Mouse (Mus musculus): ENCODE results near the gene Krt42. TPM values are rescaled to one million over a fixed set of nuclear protein-coding genes. Genes with fewer than 3 reads are reported as not detected.
A peak's percentile ranks its signal among the peaks of the same experiment; 100 is the strongest.
"Not testable (repeated sequence)": the region's sequence is repeated elsewhere in the genome, so short reads cannot be mapped to it uniquely, and the experiment has no call there.

The Krt42 gene
- total RNA-seq (2022): not detected

DNA sequence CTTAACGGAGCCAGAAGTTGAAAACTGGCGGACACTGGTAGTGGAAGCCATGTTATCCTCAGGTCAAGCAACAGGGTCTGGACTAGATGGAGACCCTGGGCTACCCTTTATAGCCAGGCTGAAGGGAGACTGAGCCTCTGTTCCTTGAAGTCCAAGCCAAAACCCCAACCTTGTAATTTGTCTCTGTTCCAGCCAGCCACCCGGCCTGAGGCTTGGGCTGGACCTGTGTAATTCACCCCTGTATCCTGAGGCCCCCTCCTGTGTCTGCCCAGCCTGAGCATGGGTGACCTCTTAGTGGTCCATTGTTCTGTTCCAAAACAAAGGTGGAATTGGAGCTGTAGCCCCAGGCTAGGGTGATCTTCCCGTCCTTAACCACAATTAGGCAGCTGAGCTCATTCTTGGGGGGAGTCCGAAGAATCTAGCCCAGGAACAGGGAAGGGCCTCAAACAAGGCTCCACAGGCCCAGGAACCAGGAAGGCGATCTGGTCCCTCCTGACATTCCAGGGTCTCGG lies at the start of gene Krt42:
Krt42 (minus strand) TSS at position 51 of the 512 bp plus-strand sequence.
- DNase-seq (ENCODE audit: low spot score): no peak

DNA sequence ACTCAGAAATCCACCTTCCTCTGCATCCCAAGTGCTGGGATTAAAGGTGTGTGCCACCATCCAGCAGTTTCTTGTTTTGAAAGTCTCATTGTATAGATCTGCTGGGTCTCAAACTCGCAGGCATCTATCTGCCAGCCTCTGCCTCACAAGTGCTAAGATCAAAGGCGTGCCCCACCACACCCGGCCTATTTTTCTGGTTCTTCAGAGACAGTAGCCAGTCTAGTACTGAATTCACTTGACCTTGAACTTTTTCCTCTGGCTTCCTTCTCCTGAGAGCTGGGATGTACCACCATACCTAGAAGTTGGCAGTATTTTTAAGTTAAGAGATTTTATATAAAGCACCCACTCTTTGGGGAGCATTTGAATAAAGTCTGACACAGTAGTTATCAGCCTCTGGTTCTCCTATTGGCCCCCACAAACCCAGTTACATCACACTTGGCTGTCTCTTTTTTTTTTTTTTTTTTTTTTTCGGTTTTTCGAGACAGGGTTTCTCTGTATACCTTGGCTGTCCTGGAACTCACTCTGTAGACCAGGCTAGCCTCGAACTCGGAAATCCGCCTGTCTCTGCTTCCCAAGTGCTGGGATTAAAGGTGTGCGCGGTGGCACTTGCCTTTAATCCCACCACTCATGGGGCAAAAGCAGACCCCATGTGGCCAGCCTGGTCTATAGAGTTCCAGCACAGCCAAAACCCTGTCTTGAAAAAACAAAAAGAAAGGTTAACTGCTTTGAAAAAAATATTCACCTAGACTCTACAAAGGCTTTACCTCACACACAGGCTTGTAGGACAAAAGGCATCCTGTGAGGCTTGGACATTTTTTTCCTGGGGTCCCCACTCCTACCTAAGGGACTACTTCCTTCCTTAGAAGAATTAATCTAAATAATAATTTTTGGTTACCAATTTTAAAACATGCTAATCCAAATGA lies 49.1 kb upstream of the Krt42 start:
- no peak for DNase-seq (ENCODE audit: low spot score)

DNA sequence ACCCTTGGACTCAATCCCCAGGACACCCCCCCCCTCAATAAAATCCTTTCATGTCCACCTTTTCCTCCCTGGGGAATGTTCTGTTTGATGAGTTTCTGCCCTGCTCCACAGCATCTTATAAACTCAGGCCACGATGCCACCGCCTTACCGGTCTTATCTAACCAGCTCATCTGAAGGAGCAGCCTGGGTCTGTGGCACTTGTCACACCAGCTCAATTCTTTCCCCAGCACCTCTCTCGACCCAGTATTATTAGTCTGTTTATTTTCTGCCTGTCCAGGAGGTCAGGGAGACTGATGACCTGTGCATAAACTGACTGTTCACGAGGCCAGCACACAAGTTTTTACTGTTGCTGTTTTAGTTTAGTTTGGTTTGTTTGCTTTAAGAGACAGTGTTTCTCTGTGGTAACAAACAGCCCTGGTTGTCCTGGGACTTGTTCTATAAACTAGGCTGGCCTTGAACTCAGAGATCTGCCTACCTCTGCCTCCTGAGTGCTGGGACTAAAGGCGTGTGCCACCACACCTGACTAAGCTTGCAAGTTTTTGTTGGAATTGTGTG lies 48.2 kb upstream of the Krt42 start:
- no peak for DNase-seq (ENCODE audit: low spot score)

DNA sequence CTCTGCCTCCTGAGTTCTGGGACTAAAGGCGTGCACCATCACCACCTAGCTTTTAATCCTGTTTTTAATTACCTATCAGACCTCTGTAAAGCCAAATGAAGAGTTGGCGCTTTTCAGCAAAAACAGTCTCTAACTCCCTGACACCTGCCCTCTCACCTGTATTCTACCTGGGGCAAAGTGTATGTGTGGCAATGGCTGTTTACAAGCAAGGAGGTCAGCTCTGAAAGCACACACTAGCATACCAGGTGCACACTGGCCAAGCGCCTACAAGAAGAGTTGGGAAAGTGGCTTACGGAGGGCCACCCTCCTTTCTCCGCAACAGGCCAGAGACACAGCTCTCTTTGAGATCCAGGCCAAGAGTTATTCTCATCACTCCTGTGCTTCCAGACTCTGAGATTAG lies 45.8 kb upstream of the Krt42 start:
- no peak for DNase-seq (ENCODE audit: low spot score)

DNA sequence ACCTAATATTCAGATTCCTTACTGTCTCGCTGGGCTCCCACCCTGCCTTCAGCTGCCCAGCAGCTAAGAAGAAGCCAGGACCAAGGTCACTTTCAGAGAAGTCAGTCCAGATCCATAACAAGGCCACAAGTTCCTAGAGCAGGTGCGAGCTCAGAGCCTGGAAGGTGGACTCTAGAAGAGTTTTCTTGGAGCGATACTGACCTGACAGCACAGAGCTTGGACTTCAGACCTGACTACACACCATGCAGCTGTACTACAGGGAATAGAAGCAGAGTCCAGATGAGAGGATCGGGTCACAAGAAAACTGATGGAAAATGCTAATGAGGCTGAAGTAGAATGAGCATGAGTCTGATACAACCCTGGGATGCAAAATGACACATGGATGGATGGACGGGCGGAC lies 43.8 kb upstream of the Krt42 start:
- no peak for DNase-seq (ENCODE audit: low spot score)

DNA sequence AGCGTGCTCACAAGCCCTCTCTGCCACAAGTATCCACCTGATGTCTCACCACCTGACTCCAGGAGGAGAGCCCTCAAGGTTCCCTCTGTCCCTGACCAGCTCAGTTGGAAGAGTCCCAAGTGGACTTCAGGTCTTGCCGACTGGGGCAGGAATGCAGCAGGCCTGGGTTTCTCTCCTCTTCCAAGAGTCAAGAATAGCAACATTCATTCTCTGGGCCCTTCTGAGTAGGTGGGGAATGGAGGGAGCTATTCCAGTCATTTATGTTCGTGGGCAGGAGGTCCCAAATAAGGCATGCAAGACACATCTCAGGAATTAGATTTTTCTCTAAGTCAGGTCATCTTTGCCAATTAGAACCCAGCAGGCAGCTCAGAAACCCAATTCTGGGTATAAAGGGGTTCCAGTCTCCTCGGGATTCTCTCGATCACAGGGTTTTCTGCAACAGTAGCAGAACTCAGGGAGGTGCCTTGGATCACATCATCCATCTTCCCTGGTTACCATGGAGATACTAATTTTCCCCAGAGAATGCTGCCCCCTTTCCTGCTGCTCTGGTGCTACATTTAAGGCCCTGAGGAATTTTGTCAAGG lies 42.5 kb upstream of the Krt42 start:
- no peak for DNase-seq (ENCODE audit: low spot score)

DNA sequence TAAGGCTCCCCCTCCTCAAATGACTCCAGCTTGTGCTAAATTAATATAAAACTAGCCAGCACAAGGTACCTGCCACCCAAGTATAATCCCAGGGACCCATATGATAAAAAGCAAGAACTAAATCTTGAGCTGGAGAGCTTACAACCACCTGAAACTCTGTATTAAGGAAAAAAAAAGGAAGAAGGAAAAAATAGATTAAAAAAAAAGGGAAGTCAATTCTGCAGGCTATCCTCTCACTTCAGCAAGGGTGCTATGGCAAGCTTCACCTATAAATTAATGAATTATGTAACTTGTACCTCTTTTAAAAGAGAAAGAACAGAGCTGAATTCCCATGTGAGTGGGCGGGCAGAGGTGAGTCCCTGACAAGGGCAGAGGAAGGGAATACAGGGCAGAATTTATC lies 42.0 kb upstream of the Krt42 start:
- no peak for DNase-seq (ENCODE audit: low spot score)

DNA sequence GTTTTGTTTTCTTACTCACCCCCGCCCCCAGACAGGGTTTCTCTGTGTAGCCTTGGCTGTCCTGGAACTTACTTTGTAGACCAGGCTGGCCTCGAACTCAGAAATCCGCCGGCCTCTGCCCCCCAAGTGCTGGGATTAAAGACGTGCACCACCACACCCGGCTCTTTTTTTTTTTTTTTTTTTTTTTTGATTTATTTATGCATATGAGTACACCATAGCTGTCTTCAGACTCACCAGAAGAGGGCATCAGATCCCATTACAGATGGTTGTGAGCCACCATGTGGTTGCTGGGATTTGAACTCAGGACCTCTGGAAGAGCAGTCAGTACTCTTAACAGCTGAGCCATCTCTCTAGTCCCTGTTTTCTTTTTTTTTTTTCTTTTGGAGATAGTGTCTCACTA lies 39.0 kb upstream of the Krt42 start:
- not testable (repeated sequence) for DNase-seq (ENCODE audit: low spot score)

DNA sequence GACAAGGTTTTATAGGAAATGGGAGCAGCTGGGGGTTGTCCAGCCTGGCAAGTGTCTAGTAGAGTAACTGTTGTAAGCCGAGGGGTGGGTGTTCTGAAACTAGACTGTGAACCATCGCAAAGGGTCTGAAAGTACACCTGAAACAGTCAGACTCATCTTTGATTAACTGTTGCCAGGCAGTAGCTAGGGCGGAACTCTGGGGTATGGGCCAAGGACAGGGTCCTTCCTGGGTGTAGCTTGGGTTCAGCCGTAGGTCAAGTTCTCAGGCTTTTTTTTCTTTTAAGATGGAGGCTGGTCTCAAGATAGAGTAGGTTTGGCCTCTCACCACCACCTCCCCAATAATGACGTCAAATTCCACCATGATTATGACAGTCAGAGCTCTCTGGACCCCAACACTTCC lies 38.2 kb upstream of the Krt42 start:
- no peak for DNase-seq (ENCODE audit: low spot score)

DNA sequence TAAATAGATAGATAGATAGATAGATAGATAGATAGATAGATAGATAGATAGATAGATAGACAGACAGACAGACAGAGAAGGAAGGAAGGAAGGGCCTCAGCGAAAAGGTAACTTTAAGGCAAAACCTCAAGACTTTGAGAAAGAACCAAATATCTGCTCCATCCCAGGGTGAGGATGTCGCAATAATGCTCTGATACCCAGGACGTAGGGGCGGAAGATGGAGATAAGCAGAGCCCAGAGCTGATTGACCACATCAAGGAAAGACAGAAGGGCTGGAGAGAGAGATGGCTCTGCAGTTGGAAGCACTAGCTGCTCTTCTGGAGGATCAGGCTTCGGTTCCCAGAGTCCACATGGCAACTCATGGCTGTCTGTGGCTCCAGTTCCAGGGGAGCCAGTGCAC lies 31.6 kb upstream of the Krt42 start:
- DNase-seq (ENCODE audit: low spot score): no peak

DNA sequence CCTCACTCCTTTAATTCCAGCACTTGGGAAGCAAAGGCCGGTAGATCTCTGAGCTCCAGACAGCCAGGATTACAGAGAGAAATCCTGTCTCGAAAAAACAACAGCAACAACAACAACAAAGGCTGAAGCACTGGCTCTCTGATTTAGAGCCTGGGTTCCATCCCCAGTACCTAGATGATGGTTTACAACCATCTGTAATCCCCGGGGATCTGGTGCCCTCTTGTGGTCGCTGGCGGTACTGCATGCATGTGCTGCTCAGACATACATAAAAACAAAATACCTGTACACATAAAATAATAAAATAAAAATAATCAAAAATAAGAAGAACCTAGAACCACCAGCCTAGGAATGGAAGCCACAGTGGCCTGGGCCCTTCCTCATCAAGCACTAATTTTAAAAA lies 30.6 kb upstream of the Krt42 start:
- DNase-seq (ENCODE audit: low spot score): no peak

DNA sequence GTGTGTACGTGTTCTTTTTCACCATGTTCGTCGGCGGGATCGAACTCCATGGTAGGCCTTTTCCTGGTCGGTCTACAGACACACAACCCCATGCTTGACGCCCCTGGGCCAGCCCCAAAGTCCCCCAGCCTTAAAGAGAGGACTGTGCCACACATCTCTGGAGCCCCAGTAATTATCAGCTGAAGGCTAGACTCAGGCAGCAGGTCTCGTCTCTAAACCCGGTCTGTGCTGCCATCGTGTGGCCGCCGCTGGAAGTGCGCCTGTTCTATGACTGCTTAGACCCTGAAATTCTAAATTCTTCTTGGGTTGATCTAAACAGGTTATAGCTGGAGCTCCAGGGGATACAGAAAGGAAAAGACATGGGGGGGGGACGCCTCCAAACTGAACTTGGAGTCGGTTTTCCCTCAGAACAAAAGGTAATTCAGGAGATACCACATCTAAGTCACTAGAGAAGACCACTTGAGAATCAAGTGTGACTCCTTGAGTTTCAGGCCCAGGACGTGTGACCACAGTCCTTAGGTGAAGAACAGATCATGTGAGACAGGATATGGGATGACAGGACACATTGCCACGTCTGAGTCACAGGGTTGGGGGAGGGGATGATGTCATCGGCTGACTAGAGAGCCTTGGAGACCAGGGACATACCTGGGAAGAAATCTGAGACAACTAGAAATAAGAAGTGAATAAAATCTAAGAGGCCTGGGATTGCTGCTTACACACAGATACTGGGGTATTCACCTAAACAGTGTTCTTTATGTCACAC lies 28.8 kb upstream of the Krt42 start:
- DNase-seq (ENCODE audit: low spot score): peak; percentile 74

DNA sequence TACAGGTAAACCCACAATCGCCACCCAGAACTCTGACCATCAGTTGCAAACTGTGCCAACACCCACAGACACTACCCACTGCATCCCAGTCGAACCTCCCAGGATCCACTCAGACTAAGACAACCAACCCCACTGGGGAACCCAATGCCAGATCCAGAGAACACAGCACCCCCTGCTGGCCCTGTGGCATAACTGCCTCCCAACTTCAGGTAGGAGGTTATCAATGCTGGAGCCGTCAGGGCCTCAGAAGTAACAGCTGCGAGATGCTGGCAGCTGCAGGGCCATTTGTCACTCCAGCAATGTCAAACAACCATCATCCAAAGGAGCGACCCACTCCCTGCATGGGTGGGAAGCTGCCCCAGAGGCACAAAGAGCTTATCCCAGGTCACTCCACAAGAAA lies 28.1 kb upstream of the Krt42 start:
- DNase-seq (ENCODE audit: low spot score): no peak

DNA sequence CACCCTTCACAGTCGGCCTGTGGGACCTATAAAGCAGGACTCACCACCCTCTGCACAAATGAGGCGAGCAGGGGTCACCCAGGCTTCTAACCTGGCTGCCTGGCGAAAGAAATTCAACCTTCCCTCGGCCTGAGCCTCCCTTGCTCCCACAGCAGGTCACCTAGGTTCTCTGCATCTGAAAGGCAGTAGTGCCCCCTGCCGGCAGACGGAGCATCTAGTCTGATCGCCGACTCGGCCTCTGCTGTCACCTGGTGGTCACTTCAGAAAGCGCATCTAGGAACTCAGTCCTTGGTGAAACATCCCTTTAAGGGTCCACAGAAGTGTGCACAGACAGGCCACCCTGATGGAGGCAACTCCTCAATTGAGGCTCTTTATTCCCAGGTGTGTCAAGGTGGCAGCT lies 25.6 kb upstream of the Krt42 start:
- DNase-seq (ENCODE audit: low spot score): peak; percentile 67

DNA sequence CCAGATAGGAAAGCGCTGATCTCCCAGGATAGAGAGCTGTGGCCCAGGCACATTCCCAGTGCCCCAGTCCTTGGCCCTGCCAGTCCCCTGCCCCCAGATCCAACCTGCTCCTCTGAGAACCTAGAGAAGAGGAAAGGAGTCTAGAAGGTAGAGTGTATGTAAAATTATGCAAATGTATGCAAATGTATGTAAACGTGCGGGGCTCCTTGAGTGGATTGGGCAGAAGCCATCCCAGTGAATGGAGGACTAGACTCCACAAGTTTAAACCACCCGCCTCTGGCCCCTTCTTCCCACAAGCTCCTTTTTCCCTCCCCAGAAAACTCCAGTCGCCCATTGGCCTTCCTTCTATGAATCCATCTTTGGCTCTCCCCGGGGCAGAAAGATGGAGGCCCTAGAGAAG lies 23.2 kb upstream of the Krt42 start:
- DNase-seq (ENCODE audit: low spot score): no peak

DNA sequence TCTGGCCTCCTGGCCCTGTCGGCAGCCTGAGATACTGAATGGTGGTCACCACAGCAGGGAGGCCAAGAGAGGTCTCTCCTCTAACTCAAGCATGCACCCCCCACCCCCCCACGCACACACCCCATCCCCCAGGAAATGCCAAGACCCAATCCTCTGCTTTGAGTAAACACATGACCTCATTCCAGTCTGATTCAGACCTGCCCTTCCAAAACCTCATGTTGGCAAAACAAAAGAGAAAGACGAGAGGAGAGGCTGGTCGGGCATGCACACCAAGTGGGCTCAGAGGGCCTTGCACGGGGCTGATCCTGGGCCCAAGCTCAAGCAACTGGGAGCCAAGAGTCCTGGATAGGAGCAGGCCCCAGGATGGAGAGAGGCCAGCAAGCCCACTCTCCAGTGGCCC lies 20.6 kb upstream of the Krt42 start:
- DNase-seq (ENCODE audit: low spot score): no peak

DNA sequence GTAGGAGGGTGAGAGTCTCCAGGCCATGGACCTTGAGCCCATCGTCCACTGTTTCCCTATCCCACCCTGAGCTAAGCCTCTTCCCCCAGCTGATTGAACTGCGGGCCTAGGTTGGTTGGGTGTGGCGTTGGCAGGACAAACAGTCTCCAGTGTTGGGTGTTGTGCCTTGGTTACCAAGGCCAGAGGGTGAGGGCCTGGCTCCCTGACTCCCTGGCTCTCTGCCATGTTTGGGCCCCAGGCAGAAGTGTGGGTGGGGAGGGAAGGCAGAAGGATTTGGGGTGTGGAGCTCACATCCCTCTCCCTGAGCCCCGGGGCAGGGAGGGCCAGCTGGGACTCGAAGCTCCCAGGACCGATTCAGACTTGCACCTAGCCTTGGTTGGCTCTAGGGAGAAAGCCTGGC lies 19.3 kb upstream of the Krt42 start:
- no peak for DNase-seq (ENCODE audit: low spot score)

DNA sequence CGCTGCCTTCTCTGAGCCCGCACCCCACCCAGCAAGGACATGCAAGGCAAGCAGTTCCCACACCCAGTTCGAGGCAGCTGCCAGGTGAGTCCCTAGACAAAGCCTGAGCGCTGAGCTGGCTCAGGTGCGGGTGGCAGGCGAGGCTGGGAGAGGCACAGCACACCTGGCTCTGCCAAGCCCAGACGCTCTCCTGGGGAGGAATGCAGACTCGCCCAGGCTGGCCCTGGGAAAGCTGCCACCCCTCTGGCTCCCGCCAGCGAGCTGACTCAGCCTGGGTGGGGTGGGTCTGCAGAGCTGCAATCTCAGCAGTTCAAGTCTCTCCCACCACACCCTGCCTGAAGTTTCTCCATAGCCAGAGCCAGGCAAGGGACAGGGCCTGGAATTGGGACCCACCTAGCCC lies 17.4 kb upstream of the Krt42 start:
- DNase-seq (ENCODE audit: low spot score): peak; percentile 53

DNA sequence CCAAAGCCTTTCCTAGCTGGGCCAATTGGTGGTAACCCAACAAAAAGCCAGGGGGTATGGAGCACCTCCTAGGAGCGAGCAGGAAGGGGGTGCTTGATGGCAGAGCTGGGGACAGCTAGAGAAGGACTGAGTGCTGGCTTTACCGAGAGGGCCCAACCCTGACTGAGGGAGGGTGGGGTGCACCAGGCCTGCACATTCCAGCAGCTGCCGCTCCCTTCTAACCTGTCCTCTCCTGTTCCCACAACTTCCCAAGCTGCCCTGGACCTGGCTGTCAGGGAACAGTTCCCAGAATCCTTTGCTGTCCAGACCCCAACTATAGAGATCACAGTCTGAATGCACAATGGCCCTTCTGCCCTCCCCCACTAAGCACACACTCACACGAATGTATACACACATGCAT lies 15.3 kb upstream of the Krt42 start:
- no peak for DNase-seq (ENCODE audit: low spot score)

DNA sequence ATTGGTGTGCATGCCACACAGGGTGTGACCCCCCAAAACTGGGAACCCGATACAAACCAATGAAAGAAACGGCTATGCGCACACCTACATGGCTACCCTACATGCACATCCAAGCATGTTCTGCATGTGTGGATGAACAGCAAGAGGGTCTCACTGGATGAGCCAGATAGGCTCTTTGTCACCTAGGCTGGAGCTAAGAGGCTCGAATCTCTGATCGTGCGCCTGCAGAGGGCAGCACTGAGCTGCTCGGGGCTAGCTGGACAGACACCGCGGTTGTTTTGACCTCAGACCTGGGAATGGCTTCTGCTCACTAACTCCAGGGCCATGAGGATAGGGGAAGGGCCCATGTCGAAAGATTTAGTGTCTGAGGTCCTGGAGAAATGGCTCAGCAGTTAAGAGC lies 12.9 kb upstream of the Krt42 start:
- DNase-seq (ENCODE audit: low spot score): peak; percentile 62

DNA sequence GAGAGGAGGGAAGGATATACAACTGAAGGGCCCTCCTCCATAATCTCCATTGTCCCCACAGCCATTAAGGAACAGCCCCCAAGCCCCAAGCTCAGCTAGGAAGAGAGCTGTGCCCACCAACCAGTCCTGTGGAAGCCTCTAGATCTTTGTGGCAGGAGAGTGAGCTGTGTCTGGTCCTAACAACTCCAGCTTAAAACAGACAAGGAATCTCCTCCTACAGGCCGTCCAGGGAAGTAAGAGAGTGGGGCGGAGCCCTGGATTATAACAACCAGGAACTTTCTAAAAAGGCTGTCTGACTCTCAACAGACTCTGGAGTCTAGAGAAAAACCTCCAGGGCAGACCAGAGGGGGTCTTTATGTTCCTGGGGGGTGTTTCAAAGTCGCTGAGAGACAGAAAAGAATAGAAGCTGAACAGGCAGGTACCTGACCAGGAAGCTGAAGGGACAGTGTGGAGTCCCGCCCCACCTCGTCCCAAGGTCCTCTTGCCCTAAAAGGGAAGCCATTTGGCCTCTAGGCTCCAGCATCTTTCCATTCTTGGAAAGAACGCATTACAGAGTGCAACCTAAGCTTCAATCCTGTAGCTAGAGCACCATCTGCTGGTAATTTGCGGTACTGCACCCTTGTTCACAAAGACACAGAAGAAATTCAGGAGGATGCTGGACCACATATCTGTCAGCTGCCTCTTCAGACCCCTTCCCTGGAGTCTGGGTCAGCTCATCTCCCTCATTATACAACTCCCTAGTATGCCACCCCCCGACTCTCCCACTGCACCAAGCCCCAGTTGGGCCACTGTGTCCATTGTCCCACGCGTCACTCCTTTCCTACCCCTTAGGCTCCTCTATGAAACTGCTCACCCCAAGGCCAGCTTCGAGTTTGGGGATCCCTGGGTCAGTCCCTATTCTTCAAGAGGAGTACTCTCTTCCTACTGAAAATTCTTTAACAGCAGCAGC lies 12.2 kb upstream of the Krt42 start:
- DNase-seq (ENCODE audit: low spot score): peak; percentile 85
